Mouse (Mus musculus) liver, adult 2 months (tissue): ENCODE results near the gene Lmtk3. TPM values are rescaled to one million over a fixed set of nuclear protein-coding genes. Genes with fewer than 3 reads are reported as not detected.
A peak's percentile ranks its signal among the peaks of the same experiment; 100 is the strongest.

Experiments used
- DNase-seq: peaks from one replicate; pipeline ENCODE4 v3.0.0-alpha.2; 2011; ENCODE audit warnings: low read depth, low spot score; ENCODE audit errors: extremely low read depth
- H3K27ac ChIP-seq: fragments of 200-500 bp; replicated peaks from 2 replicates; pipeline ENCODE4 v1.5.1; 2012; ENCODE audit warnings: low read depth, mild to moderate bottlenecking, control low read depth, inconsistent platforms, low read length; ENCODE audit not compliant: insufficient read depth
- H3K27me3 ChIP-seq: fragments of 200-500 bp; 2 replicates; pipeline ENCODE4 v1.6.1; 2012; ENCODE audit warnings: mild to moderate bottlenecking, moderate library complexity, low read length, inconsistent platforms; ENCODE audit not compliant: control insufficient read depth, insufficient read depth
- H3K36me3 ChIP-seq: fragments of 200-500 bp; 2 replicates; pipeline ENCODE4 v1.6.1; 2012; ENCODE audit warnings: low read length, inconsistent platforms; ENCODE audit not compliant: control insufficient read depth, insufficient read depth
- H3K4me1 ChIP-seq: fragments of 200-500 bp; 2 replicates; pipeline ENCODE4 v1.6.1; 2011; ENCODE audit warnings: low read length; ENCODE audit not compliant: control insufficient read depth, insufficient read depth
- H3K4me3 ChIP-seq: fragments of 200-500 bp; 2 replicates; pipeline ENCODE4 v1.5.1; 2011; ENCODE audit warnings: low read depth, mild to moderate bottlenecking, control low read depth, low read length, moderate library complexity; ENCODE audit not compliant: insufficient read depth
- H3K79me2 ChIP-seq: fragments of 200-500 bp; 2 replicates; pipeline ENCODE4 v1.6.1; 2012; ENCODE audit warnings: inconsistent platforms, mild to moderate bottlenecking, low read length, moderate library complexity; ENCODE audit not compliant: control insufficient read depth, insufficient read depth
- H3K9ac ChIP-seq: fragments of 200-500 bp; 2 replicates; pipeline ENCODE4 v1.6.1; 2012; ENCODE audit warnings: low read depth, mild to moderate bottlenecking, control low read depth, inconsistent platforms, low read length
- CTCF ChIP-seq: fragments of 200-500 bp; IDR thresholded peaks from 2 replicates; pipeline ENCODE4 v1.5.1; 2011; ENCODE audit warnings: low read depth, low read length, control low read depth
- POLR2A ChIP-seq: fragments of 200-500 bp; IDR thresholded peaks from 2 replicates; pipeline ENCODE4 v1.6.1; 2011; ENCODE audit warnings: low read length, control low read depth; ENCODE audit not compliant: insufficient read depth; ENCODE audit errors: extremely low read depth
- WGBS: fragments of 180-500 bp; shearing (Covaris S2); methylation state at CpG from one replicate; pipeline ENCODE4 v1.1.7; 2018; 5-methylcytosine and 5-hydroxymethylcytosine counted together
- polyA plus RNA-seq: library from polyadenylated mRNA; depleted of rRNA; stranded (reverse); fragments of >200 nt; gene quantifications from 2 replicates; pipeline ENCODE4 v1.2.3, GENCODE M21; 2012
- total RNA-seq: library from RNA; depleted of rRNA; stranded (reverse); fragments of >200 nt; gene quantifications from 2 replicates; pipeline ENCODE4 v1.2.3, GENCODE M21; 2014

Lmtk3 gene
- total and polyA plus RNA-seq, 2 experiments: 0.02 TPM; not detected in 1

GRCm38 (mm10) chr7:45770427-45771082 is 13.0 kb upstream of the Lmtk3 start:
- peak; percentile 58 for DNase-seq
- no peaks in the 10 kb centered on the region for H3K27me3 ChIP-seq
- H3K36me3 ChIP-seq: no peaks in the 10 kb centered on the region
- no peaks in the 10 kb centered on the region for H3K79me2 ChIP-seq
- H3K9ac ChIP-seq: no peak overlapping the region
- WGBS: 57% methylated on average over 8 of the region's 8 CpGs
- no peak overlapping the region for H3K4me3 ChIP-seq
- no peak for TF ChIP-seq CTCF
- TF ChIP-seq POLR2A: no peak
- H3K27ac ChIP-seq: no peak overlapping the region
- no peaks in the 10 kb centered on the region for H3K4me1 ChIP-seq

GRCm38 (mm10) chr7:45771101-45771500 is 12.4 kb upstream of the Lmtk3 start:
- no peak for DNase-seq
- Histone ChIP-seq H3K79me2 (no peaks in the 10 kb centered on the region), H3K4me3 (no peak overlapping the region), H3K9ac (no peak overlapping the region), H3K36me3 (no peaks in the 10 kb centered on the region), H3K27ac (no peak overlapping the region), H3K27me3 (no peaks in the 10 kb centered on the region), H3K4me1 (no peaks in the 10 kb centered on the region)
- no peak for TF ChIP-seq CTCF
- no peak for TF ChIP-seq POLR2A
- WGBS: 76% methylated on average over 4 of the region's 4 CpGs

GRCm38 (mm10) chr7:45775237-45775636 is 8.3 kb upstream of the Lmtk3 start:
- 68% methylated on average over 7 of the region's 7 CpGs for WGBS
- H3K4me1 ChIP-seq: no peaks in the 10 kb centered on the region

GRCm38 (mm10) chr7:45779081-45779641 is 4.4 kb upstream of the Lmtk3 start:
- 16% methylated on average over 22 of the region's 22 CpGs for WGBS
- Histone ChIP-seq H3K27me3 (no peaks in the 10 kb centered on the region), H3K36me3 (no peaks in the 10 kb centered on the region), H3K9ac (no peak overlapping the region), H3K4me1 (peaks cover 4% of the 10 kb centered on the region), H3K4me3 (no peak overlapping the region), H3K27ac (no peak overlapping the region), H3K79me2 (no peaks in the 10 kb centered on the region)
- TF ChIP-seq CTCF (no peak), POLR2A (no peak)
- DNase-seq: no peak

More at GRCm38 (mm10) chr7:45775237-45775636, 8.3 kb upstream of the Lmtk3 start:
- H3K27me3 ChIP-seq: no peaks in the 10 kb centered on the region
- H3K4me3 ChIP-seq: no peak overlapping the region
- TF ChIP-seq CTCF: no peak
- no peak for TF ChIP-seq POLR2A
- DNase-seq: no peak
- no peaks in the 10 kb centered on the region for H3K79me2 ChIP-seq
- no peaks in the 10 kb centered on the region for H3K36me3 ChIP-seq
- H3K9ac ChIP-seq: no peak overlapping the region
- no peak overlapping the region for H3K27ac ChIP-seq

- Histone ChIP-seq H3K27ac (no peak overlapping the region), H3K27me3 (peaks cover 15% of the 10 kb centered on the region), H3K9ac (no peak overlapping the region), H3K4me1 (peaks cover 4% of the 10 kb centered on the region), H3K36me3 (no peaks in the 10 kb centered on the region), H3K79me2 (no peaks in the 10 kb centered on the region), H3K4me3 (no peak overlapping the region)
- TF ChIP-seq POLR2A (no peak), CTCF (no peak)
- DNase-seq: peak; percentile 28
- 31% methylated on average over 4 of the region's 4 CpGs for WGBS
These were observed 1.3 kb upstream of the Lmtk3 start for GRCm38 (mm10) chr7:45782271-45782670.

GRCm38 (mm10) chr7:45784524-45785372 is 1.2 kb downstream of the Lmtk3 start, which contains the start of gene Sult2b1:
Sult2b1 (minus strand) TSS chr7:45784669.
- Histone ChIP-seq H3K79me2 (no peaks in the 10 kb centered on the region), H3K27me3 (peaks cover 15% of the 10 kb centered on the region), H3K36me3 (no peaks in the 10 kb centered on the region), H3K27ac (no peak within 1 kb of the TSS), H3K4me1 (peaks cover 4% of the 10 kb centered on the region), H3K9ac (peak within 1 kb of the TSS; percentile 57), H3K4me3 (peak within 1 kb of the TSS; percentile 51)
- TF ChIP-seq POLR2A (no peak), CTCF (no peak)
- 32% methylated on average over 18 of the region's 20 CpGs for WGBS
- DNase-seq: no peak
